Mouse (Mus musculus): ENCODE data around the gene Kifc5b. TPM values are rescaled to one million over a fixed set of nuclear protein-coding genes. Genes with fewer than 3 reads are reported as not detected.

Gene Kifc5b
- polyA plus RNA-seq, 1 experiment from 2014 or later = 5.4 TPM

GRCm38 (mm10) chr17:26951406-26951805 is 34.5 kb downstream of the Kifc5b start:
- peak; percentile 64 for ATAC-seq (ENCODE audit: low FRiP score)
- H3K27ac ChIP-seq = peak overlapping the region; percentile 95
- H3K9me3 ChIP-seq (replicated peaks) = no peaks in the 10 kb centered on the region
- peak overlapping the region; percentile 97 for H3K9ac ChIP-seq
- H3K4me1 ChIP-seq = peaks cover 78% of the 10 kb centered on the region
- H3K27me3 ChIP-seq = no peaks in the 10 kb centered on the region
- H3K4me3 ChIP-seq = peak overlapping the region; percentile 41
- H3K36me3 ChIP-seq = peaks cover 19% of the 10 kb centered on the region
- H3K4me2 ChIP-seq (replicated peaks) = peak overlapping the region; percentile 99
- WGBS = under 1% methylated on average over 10 of the region's 11 CpGs

GRCm38 (mm10) chr17:26951952-26952877 is 35.3 kb downstream of the Kifc5b start:
- Histone ChIP-seq H3K9me3 (replicated peaks) (no peaks in the 10 kb centered on the region), H3K4me3 (peak overlapping the region; percentile 41), H3K9ac (peak overlapping the region; percentile 97), H3K4me2 (replicated peaks) (peak overlapping the region; percentile 99), H3K36me3 (peaks cover 27% of the 10 kb centered on the region), H3K27ac (peak overlapping the region; percentile 95), H3K4me1 (peaks cover 70% of the 10 kb centered on the region), H3K27me3 (no peaks in the 10 kb centered on the region)
- 3% methylated on average over 23 of the region's 23 CpGs for WGBS
- ATAC-seq (ENCODE audit: low FRiP score) = peak; percentile 22

GRCm38 (mm10) chr17:26953201-26953600 is 36.3 kb downstream of the Kifc5b start:
- ATAC-seq (ENCODE audit: low FRiP score) = no peak
- peak overlapping the region; percentile 97 for H3K9ac ChIP-seq
- WGBS = 25% methylated on average over 6 of the region's 6 CpGs
- peaks cover 37% of the 10 kb centered on the region for H3K36me3 ChIP-seq
- peak overlapping the region; percentile 41 for H3K4me3 ChIP-seq
- peak overlapping the region; percentile 48; the same call in 1 of the 2 replicates for H3K27ac ChIP-seq
- peaks cover 62% of the 10 kb centered on the region for H3K4me1 ChIP-seq
- no peaks in the 10 kb centered on the region for H3K27me3 ChIP-seq
- H3K9me3 ChIP-seq (replicated peaks) = no peaks in the 10 kb centered on the region
- peak overlapping the region; percentile 99 for H3K4me2 ChIP-seq (replicated peaks)

GRCm38 (mm10) chr17:26953726-26954125 is 36.8 kb downstream of the Kifc5b start:
- no peaks in the 10 kb centered on the region for H3K27me3 ChIP-seq
- WGBS = 30% methylated on average over 8 of the region's 16 CpGs
- H3K9me3 ChIP-seq (replicated peaks) = no peaks in the 10 kb centered on the region
- peaks cover 58% of the 10 kb centered on the region for H3K4me1 ChIP-seq
- H3K27ac ChIP-seq = peak overlapping the region; percentile 48
- H3K4me2 ChIP-seq (replicated peaks) = peak overlapping the region; percentile 99
- H3K36me3 ChIP-seq = peaks cover 42% of the 10 kb centered on the region
- peak overlapping the region; percentile 41 for H3K4me3 ChIP-seq
- no peak for ATAC-seq (ENCODE audit: low FRiP score)
- H3K9ac ChIP-seq = peak overlapping the region; percentile 97

GRCm38 (mm10) chr17:26956309-26956708 is 39.4 kb downstream of the Kifc5b start:
- Histone ChIP-seq H3K27ac (peak overlapping the region; percentile 23; the same call in 1 of the 2 replicates), H3K9ac (no peak overlapping the region), H3K27me3 (no peaks in the 10 kb centered on the region), H3K4me1 (peaks cover 32% of the 10 kb centered on the region), H3K4me3 (no peak overlapping the region), H3K4me2 (replicated peaks) (no peak overlapping the region), H3K9me3 (replicated peaks) (no peaks in the 10 kb centered on the region), H3K36me3 (peaks cover 68% of the 10 kb centered on the region)
- 89% methylated on average over 5 of the region's 5 CpGs for WGBS
- ATAC-seq (ENCODE audit: low FRiP score) = no peak

GRCm38 (mm10) chr17:26956895-26957294 is 40.0 kb downstream of the Kifc5b start:
- Histone ChIP-seq H3K9me3 (replicated peaks) (no peaks in the 10 kb centered on the region), H3K4me2 (replicated peaks) (no peak overlapping the region), H3K9ac (no peak overlapping the region), H3K27me3 (no peaks in the 10 kb centered on the region), H3K4me1 (peaks cover 28% of the 10 kb centered on the region), H3K4me3 (no peak overlapping the region), H3K36me3 (peaks cover 74% of the 10 kb centered on the region), H3K27ac (no peak overlapping the region)
- no peak for ATAC-seq (ENCODE audit: low FRiP score)
- WGBS = 89% methylated on average over 18 of the region's 18 CpGs

GRCm38 (mm10) chr17:26957872-26958271 is 41.0 kb downstream of the Kifc5b start:
- no peaks in the 10 kb centered on the region for H3K9me3 ChIP-seq (replicated peaks)
- H3K4me3 ChIP-seq = no peak overlapping the region
- 97% methylated on average over 5 of the region's 5 CpGs for WGBS
- H3K9ac ChIP-seq = no peak overlapping the region
- H3K4me2 ChIP-seq (replicated peaks) = no peak overlapping the region
- peaks cover 84% of the 10 kb centered on the region for H3K36me3 ChIP-seq
- peaks cover 18% of the 10 kb centered on the region for H3K4me1 ChIP-seq
- no peaks in the 10 kb centered on the region for H3K27me3 ChIP-seq
- ATAC-seq (ENCODE audit: low FRiP score) = no peak
- H3K27ac ChIP-seq = no peak overlapping the region

- Histone ChIP-seq H3K4me1 (peaks cover 8% of the 10 kb centered on the region), H3K27ac (no peak overlapping the region), H3K27me3 (no peaks in the 10 kb centered on the region), H3K4me2 (replicated peaks) (no peak overlapping the region), H3K4me3 (no peak overlapping the region), H3K36me3 (peaks cover 91% of the 10 kb centered on the region), H3K9me3 (replicated peaks) (no peaks in the 10 kb centered on the region), H3K9ac (no peak overlapping the region)
- no peak for ATAC-seq (ENCODE audit: low FRiP score)
- WGBS = 75% methylated on average over 5 of the region's 5 CpGs
Observed at GRCm38 (mm10) chr17:26958880-26959279, 42.0 kb downstream of the Kifc5b start.

- no peak overlapping the region for H3K27ac ChIP-seq
- no peak overlapping the region for H3K4me2 ChIP-seq (replicated peaks)
- H3K9me3 ChIP-seq (replicated peaks) = no peaks in the 10 kb centered on the region
- 93% methylated on average over 4 of the region's 4 CpGs for WGBS
- H3K27me3 ChIP-seq = no peaks in the 10 kb centered on the region
- H3K4me1 ChIP-seq = 0 out of 2 replicates have a peak, but pooled peaks cover 2% of the 10 kb centered on the region
- H3K36me3 ChIP-seq = peaks cover 97% of the 10 kb centered on the region
- H3K9ac ChIP-seq = no peak overlapping the region
- ATAC-seq (ENCODE audit: low FRiP score) = no peak
- no peak overlapping the region for H3K4me3 ChIP-seq
Observed at GRCm38 (mm10) chr17:26959815-26960214, 42.9 kb downstream of the Kifc5b start.

- H3K4me1 ChIP-seq = no peaks in the 10 kb centered on the region
- H3K27ac ChIP-seq = no peak overlapping the region
- no peak overlapping the region for H3K9ac ChIP-seq
- H3K36me3 ChIP-seq = peaks cover 97% of the 10 kb centered on the region
- H3K4me2 ChIP-seq (replicated peaks) = no peak overlapping the region
- H3K27me3 ChIP-seq = no peaks in the 10 kb centered on the region
- no peak for ATAC-seq (ENCODE audit: low FRiP score)
- no peaks in the 10 kb centered on the region for H3K9me3 ChIP-seq (replicated peaks)
- WGBS = 90% methylated on average over 21 of the region's 21 CpGs
- H3K4me3 ChIP-seq = no peak overlapping the region
Observed at GRCm38 (mm10) chr17:26961572-26962240, 44.8 kb downstream of the Kifc5b start.

GRCm38 (mm10) chr17:26966993-26967392 is 50.1 kb downstream of the Kifc5b start:
- H3K36me3 ChIP-seq = peaks cover 73% of the 10 kb centered on the region
- WGBS = 91% methylated on average over 11 of the region's 11 CpGs
- H3K4me1 ChIP-seq = peaks cover 10% of the 10 kb centered on the region
- H3K9me3 ChIP-seq (replicated peaks) = no peaks in the 10 kb centered on the region
- H3K4me2 ChIP-seq (replicated peaks) = no peak overlapping the region
- no peak for ATAC-seq (ENCODE audit: low FRiP score)
- H3K4me3 ChIP-seq = no peak overlapping the region
- no peak overlapping the region for H3K27ac ChIP-seq
- H3K9ac ChIP-seq = no peak overlapping the region
- H3K27me3 ChIP-seq = no peaks in the 10 kb centered on the region

GRCm38 (mm10) chr17:26967477-26967876 is 50.6 kb downstream of the Kifc5b start:
- H3K9me3 ChIP-seq (replicated peaks) = no peaks in the 10 kb centered on the region
- WGBS = 89% methylated on average over 6 of the region's 6 CpGs
- no peak for ATAC-seq (ENCODE audit: low FRiP score)
- peaks cover 68% of the 10 kb centered on the region for H3K36me3 ChIP-seq
- no peaks in the 10 kb centered on the region for H3K27me3 ChIP-seq
- no peak overlapping the region for H3K27ac ChIP-seq
- H3K4me2 ChIP-seq (replicated peaks) = no peak overlapping the region
- H3K4me1 ChIP-seq = peaks cover 14% of the 10 kb centered on the region
- H3K9ac ChIP-seq = no peak overlapping the region
- H3K4me3 ChIP-seq = no peak overlapping the region

All from hindbrain, embryonic 12.5 days (tissue).